Mouse (Mus musculus) forebrain, embryonic 14.5 days (tissue): ENCODE measurements at regions not wholly inside any gene's neighbourhood (a gene's known extent, or its start where the extent isn't known, plus 50 kb on each side); places are given as distances from the start of the nearest gene placed in this dataset.

Experiments used
- ATAC-seq: fragments of 200-750 bp; cut with Nextera tagmentation; 2 replicates; pipeline ENCODE4 v1.8.0; 2017; ENCODE audit warnings: mild to moderate bottlenecking, moderate library complexity
- DNase-seq: peaks from one replicate; pipeline ENCODE4 v3.0.0-alpha.2; 2015; ENCODE audit warnings: low spot score
- H3K27ac ChIP-seq: fragments of 300-500 bp; sonication (generic); 2 replicates; pipeline ENCODE4 v1.5.1; 2014; ENCODE audit warnings: low read depth, mild to moderate bottlenecking, control low read depth, low read length, moderate library complexity
- H3K27me3 ChIP-seq: fragments of 300-500 bp; sonication (generic); replicated peaks from 2 replicates; pipeline ENCODE4 v1.6.1; 2014; ENCODE audit warnings: low read length, control low read depth, mixed read lengths; ENCODE audit not compliant: control insufficient read depth, insufficient read depth
- H3K36me3 ChIP-seq: fragments of 300-500 bp; sonication (generic); 2 replicates; pipeline ENCODE4 v1.6.1; 2014; ENCODE audit warnings: low read length, control low read depth; ENCODE audit not compliant: control insufficient read depth, insufficient read depth
- H3K4me1 ChIP-seq: fragments of 300-500 bp; sonication (generic); 2 replicates; pipeline ENCODE4 v1.6.1; 2014; ENCODE audit warnings: antibody characterized with exemption, low read length, control low read depth; ENCODE audit not compliant: control insufficient read depth, insufficient read depth
- H3K4me2 ChIP-seq: fragments of 300-500 bp; sonication (generic); 2 replicates; pipeline ENCODE4 v1.6.1; 2014; ENCODE audit warnings: mild to moderate bottlenecking, control low read depth, low read length
- H3K4me3 ChIP-seq: fragments of 300-500 bp; sonication (generic); 2 replicates; pipeline ENCODE4 v1.5.1; 2014; ENCODE audit warnings: low read depth, low read length, control low read depth
- H3K9ac ChIP-seq: fragments of 300-500 bp; sonication (generic); 2 replicates; pipeline ENCODE4 v1.6.1; 2014; ENCODE audit warnings: mild to moderate bottlenecking, low read length, control low read depth, moderate library complexity
- H3K9me3 ChIP-seq: fragments of 300-500 bp; sonication (generic); replicated peaks from 2 replicates; pipeline ENCODE4 v1.6.1; 2016; ENCODE audit warnings: low read length, control low read depth, mixed read lengths; ENCODE audit not compliant: control insufficient read depth
- WGBS: fragments of 180-500 bp; shearing (Covaris S2); extraction: QIAGEN DNeasy Blood & Tissue Kit; methylation state at CpG from one replicate; pipeline ENCODE4 v1.1.7; 2014; 5-methylcytosine and 5-hydroxymethylcytosine counted together

DNA sequence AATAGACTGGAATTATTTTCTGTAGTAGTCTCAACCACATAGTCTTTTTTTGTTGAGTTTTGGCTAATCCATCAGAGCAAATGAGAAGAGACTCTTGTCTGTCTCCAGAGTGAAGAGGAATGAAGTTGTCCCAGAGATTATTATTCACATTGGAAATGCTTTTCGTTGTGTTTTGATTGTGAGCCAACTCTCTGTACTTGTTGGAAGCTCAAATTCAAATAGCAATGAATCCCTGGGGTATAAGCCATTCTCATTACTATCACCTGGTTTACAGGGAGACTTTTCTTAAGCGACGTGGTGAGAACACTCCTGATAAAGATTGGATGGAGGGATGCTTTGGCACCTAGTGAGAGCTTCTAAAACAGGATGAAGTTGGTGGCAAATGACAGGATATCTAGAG is 459.3 kb upstream of the Jag1 start:
- no peaks in the 10 kb centered on the region for H3K9me3 ChIP-seq
- H3K4me1 ChIP-seq: no peaks in the 10 kb centered on the region
- no peaks in the 10 kb centered on the region for H3K36me3 ChIP-seq
- no peak overlapping the region for H3K27ac ChIP-seq
- H3K4me3 ChIP-seq: no peak overlapping the region
- WGBS: 81% methylated on average over 3 of the region's 3 CpGs
- DNase-seq (no peak), ATAC-seq (no peak)
- no peak overlapping the region for H3K4me2 ChIP-seq
- H3K9ac ChIP-seq: no peak overlapping the region
- H3K27me3 ChIP-seq: no peaks in the 10 kb centered on the region

DNA sequence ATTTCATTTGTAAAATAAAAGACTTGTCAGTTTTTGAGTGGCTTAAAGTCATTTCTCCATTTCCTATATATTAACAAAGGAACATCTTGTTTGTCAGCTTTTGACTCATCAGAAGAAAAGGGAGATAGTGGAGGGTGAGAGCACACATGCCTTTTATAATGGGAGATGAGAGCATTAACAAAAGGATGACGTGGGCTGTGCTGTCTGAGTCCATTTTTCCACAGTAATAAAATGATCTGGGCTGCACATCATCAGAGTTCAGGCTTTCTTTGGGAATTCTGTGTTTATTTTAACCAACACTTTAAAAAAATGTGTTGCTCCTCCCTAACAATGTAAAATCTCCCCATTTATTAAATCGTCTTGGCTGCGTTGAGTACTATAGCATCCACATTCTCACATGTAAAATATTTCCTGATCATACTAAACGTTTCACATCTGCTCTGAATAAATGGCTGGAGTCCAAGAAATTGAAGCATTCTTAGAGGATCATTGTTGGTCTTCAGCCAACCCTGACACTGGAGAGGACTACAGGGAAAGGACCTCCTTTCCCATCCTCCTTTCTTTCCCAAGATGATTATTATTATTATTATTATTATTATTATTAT is 458.5 kb upstream of the Jag1 start:
- Histone ChIP-seq H3K4me2 (no peak overlapping the region), H3K9me3 (no peaks in the 10 kb centered on the region), H3K4me3 (no peak overlapping the region), H3K27ac (no peak overlapping the region), H3K9ac (no peak overlapping the region), H3K4me1 (no peaks in the 10 kb centered on the region), H3K36me3 (no peaks in the 10 kb centered on the region), H3K27me3 (no peaks in the 10 kb centered on the region)
- DNase-seq (peak; percentile 39), ATAC-seq (no peak)
- 64% methylated on average over 4 of the region's 4 CpGs for WGBS

DNA sequence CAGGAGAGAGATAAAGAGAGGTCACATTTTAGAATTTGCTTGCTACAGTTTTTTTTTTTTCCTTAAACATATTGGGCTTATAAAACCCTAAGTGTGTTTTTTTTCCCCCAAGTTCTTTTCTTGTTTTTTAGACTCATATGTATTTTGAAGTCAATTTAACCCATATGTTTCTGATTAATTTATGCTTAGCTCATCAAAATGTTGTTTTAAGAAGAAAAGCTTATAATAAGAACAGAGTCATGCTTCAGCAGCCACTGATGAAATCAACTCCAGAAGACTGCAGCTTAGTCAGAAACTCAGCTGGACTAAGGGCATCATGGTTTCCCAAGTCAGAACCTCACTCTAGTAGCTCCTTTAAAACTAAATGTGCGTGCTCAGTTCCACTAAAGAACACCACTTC is 454.7 kb upstream of the Jag1 start:
- no peak for ATAC-seq

DNA sequence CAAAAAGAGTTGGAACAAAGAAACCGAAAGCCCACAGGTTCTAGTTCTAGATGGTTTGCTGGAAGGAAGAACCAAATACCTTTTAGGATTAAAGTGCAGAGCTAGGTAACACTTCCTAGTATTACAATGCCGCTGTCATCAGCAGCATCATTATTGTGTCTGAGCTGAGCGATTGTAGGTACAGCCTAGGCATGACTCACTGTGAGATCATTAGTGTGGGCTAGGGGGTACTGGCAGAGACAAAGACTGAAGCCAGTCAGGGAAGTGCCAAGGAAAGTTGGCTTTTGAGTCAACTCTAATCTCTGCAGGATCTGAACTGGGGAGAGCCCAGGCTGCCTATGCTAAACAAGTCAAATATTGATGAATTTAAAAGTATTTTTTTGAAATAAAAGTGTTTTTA is 450.2 kb upstream of the Jag1 start:
- H3K27me3 ChIP-seq: no peaks in the 10 kb centered on the region
- DNase-seq (no peak), ATAC-seq (no peak)
- H3K4me2 ChIP-seq: no peak overlapping the region
- WGBS: 84% methylated on average over 3 of the region's 3 CpGs
- H3K9me3 ChIP-seq: no peaks in the 10 kb centered on the region
- no peaks in the 10 kb centered on the region for H3K4me1 ChIP-seq
- no peak overlapping the region for H3K4me3 ChIP-seq
- H3K36me3 ChIP-seq: no peaks in the 10 kb centered on the region
- H3K27ac ChIP-seq: no peak overlapping the region
- no peak overlapping the region for H3K9ac ChIP-seq

More for the DNA sequence above, 454.7 kb upstream of the Jag1 start:
- Histone ChIP-seq H3K9me3 (no peaks in the 10 kb centered on the region), H3K9ac (no peak overlapping the region), H3K4me2 (no peak overlapping the region), H3K27ac (no peak overlapping the region), H3K36me3 (no peaks in the 10 kb centered on the region), H3K4me3 (no peak overlapping the region), H3K4me1 (no peaks in the 10 kb centered on the region), H3K27me3 (no peaks in the 10 kb centered on the region)
- no peak for DNase-seq
- WGBS: 92% methylated on average over 1 of the region's 1 CpGs

DNA sequence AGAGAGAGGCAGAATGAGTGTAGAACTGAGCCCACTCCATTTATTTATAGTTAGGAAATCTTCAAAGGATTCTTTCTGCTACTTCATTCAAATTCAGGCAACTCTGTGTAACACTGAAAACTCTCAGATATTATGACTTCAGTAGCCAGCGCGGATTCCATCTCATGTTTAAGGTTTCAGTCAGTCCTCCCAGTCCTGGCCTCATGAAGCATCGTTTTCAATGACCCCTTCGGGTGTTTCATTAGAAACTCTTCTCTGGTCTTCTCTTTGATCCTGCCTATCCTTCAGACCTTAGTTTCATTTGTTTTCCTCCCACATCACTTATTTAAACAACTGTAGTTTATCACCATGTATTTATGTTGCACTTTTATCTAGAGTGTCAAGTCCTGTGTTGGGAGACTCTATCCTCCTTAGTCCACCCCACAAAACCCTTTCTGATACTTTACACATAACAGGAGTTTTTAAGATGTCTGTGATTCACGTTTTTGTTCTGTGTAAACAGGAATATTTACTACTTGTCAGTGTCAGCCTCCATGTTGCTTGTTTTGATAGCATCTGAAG is 447.7 kb upstream of the Jag1 start:
- no peaks in the 10 kb centered on the region for H3K36me3 ChIP-seq
- H3K4me2 ChIP-seq: no peak overlapping the region
- H3K9ac ChIP-seq: no peak overlapping the region
- DNase-seq: no peak
- H3K4me1 ChIP-seq: 0 out of 2 replicates have a peak, but pooled peaks cover 2% of the 10 kb centered on the region
- H3K27me3 ChIP-seq: no peaks in the 10 kb centered on the region
- no peaks in the 10 kb centered on the region for H3K9me3 ChIP-seq
- H3K4me3 ChIP-seq: no peak overlapping the region
- WGBS: 85% methylated on average over 5 of the region's 5 CpGs
- no peak overlapping the region for H3K27ac ChIP-seq
- no peak for ATAC-seq

DNA sequence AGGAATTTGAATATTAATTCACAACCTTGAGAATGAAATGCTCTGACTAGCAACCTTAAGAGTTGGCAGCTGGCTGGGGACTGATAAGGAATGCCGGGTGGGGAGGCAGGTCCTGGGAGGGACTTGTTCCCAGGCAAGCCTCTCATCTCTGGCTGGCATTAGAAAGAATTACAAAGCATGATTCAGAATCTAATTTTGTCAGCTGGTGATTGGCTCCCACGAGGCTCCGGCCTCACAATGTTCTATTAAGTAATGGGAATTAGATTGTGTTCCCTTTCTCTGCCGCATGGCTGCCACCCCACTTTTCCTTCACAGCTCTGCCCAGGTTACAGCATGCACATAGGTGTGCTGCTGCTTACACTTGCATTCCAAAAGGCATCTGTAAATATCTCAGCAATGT is 443.9 kb upstream of the Jag1 start:
- Histone ChIP-seq H3K4me2 (no peak overlapping the region), H3K9ac (no peak overlapping the region), H3K36me3 (no peaks in the 10 kb centered on the region), H3K9me3 (no peaks in the 10 kb centered on the region), H3K27ac (no peak overlapping the region), H3K4me3 (no peak overlapping the region), H3K4me1 (0 out of 2 replicates have a peak, but pooled peaks cover 2% of the 10 kb centered on the region), H3K27me3 (no peaks in the 10 kb centered on the region)
- DNase-seq (peak; percentile 16), ATAC-seq (peak; percentile 57; the same call in 1 of the 2 replicates)
- WGBS: 36% methylated on average over 4 of the region's 4 CpGs

DNA sequence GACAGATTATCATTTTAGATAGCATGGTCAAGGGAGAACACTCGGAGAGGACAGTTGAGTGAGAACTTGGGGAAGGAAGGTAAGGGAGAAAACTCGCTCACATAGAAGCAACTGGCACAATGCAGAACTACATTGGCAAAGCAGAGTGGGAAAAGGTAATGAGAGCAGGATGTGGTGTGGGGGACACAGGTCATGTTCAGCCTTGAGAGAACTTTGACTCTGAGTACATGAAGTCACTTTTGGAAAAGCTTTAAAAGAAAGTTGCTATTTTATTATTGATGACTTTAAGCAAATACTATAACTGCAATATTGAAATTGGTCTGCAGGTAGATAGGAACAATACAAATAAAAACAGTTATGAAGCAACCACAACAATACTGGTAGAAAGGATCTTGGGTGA is 437.4 kb upstream of the Jag1 start:
- H3K9me3 ChIP-seq: peaks cover 3% of the 10 kb centered on the region; the same call in 1 of the 2 replicates
- H3K27ac ChIP-seq: no peak overlapping the region
- no peak for DNase-seq
- no peaks in the 10 kb centered on the region for H3K36me3 ChIP-seq
- ATAC-seq: no peak
- H3K9ac ChIP-seq: no peak overlapping the region
- H3K4me2 ChIP-seq: no peak overlapping the region
- no peaks in the 10 kb centered on the region for H3K27me3 ChIP-seq
- no peaks in the 10 kb centered on the region for H3K4me1 ChIP-seq
- WGBS: 89% methylated on average over 2 of the region's 2 CpGs
- no peak overlapping the region for H3K4me3 ChIP-seq

DNA sequence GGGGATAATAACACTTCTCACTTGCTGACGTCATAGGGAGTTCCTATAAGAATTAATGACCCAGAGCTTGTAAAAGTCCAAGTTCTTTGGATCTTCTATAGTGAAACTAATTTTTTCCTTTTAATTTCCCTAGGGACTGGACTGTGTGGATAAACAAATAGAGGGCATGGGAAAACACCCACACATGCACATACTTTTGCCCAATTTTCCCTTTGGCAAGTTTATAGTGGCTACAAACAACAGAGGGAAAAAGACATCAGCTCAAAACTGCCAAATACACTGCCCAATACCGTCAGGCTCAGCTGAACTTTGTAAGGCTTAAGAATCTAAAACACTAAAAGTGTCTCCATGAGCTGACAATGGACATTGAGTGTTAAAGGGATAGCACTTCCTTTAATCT is 420.1 kb upstream of the Jag1 start:
- 68% methylated on average over 2 of the region's 2 CpGs for WGBS
- no peaks in the 10 kb centered on the region for H3K9me3 ChIP-seq
- H3K27ac ChIP-seq: no peak overlapping the region
- ATAC-seq (no peak), DNase-seq (no peak)
- H3K27me3 ChIP-seq: no peaks in the 10 kb centered on the region
- H3K4me3 ChIP-seq: no peak overlapping the region
- H3K36me3 ChIP-seq: no peaks in the 10 kb centered on the region
- no peaks in the 10 kb centered on the region for H3K4me1 ChIP-seq
- H3K9ac ChIP-seq: no peak overlapping the region
- H3K4me2 ChIP-seq: no peak overlapping the region

DNA sequence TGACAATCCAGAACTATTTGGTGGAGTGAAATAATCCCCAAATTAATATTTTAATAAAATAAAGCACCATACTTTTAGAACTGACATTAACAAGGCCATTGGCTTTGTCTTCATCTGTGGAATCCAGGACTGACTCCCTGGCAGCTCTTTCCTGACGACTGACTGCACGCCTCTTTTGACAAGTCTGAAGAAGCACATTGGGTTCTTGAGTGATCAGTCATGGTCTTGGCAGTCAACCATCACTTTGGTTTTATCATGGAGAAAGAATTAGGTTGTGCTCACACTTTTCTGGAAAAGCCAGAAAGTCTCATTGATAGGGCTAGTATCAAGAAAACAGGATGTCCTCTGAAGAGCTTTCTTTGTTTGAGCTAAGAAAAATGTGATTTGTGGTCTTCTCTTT is 399.8 kb upstream of the Jag1 start:
- no peak for ATAC-seq
- 82% methylated on average over 2 of the region's 2 CpGs for WGBS
- Histone ChIP-seq H3K9me3 (no peaks in the 10 kb centered on the region), H3K36me3 (no peaks in the 10 kb centered on the region), H3K9ac (no peak overlapping the region), H3K27me3 (no peaks in the 10 kb centered on the region), H3K27ac (no peak overlapping the region), H3K4me3 (no peak overlapping the region), H3K4me2 (no peak overlapping the region), H3K4me1 (no peaks in the 10 kb centered on the region)
- DNase-seq: no peak
